Mouse (Mus musculus): ENCODE measurements around the gene Nfu1.

DNA sequence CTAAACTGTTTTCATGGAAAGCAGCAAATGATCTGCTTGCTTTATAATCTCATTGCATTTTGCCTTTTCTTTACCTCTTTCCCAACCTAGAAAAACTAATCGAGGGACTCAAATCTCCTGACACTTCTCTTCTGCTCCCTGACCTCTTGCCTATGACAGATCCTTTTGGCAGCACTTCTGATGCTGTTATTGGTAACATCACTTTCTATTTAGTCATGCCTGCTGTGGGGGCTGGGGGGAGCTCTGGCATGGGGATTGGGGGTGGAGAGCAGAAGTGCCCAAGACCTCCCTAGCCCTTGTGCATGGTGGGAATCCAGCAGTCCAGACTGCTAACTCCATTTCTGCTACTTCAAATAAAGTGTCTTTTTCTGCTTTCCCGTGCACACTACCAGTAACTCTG lies 27.8 kb upstream of the Nfu1 start:
- TF ChIP-seq EP300 (IDR thresholded peaks at IDR 0.05; ENCODE audit: low read depth) = no peak
- no peak for TF ChIP-seq CTCF (IDR thresholded peaks at IDR 0.05; ENCODE audit: low read depth)

All from liver, embryonic 14.5 days (tissue).